Mouse (Mus musculus) 3134 (cell line): Measurements from ENCODE around the gene Efhd1.

Source experiments
- DNase-seq: peaks from one replicate; pipeline ENCODE4 v3.0.0-alpha.2; 2011; ENCODE audit warnings: low spot score; ENCODE audit not compliant: insufficient read length; ENCODE audit errors: extremely low read depth

Gene Efhd1

DNA sequence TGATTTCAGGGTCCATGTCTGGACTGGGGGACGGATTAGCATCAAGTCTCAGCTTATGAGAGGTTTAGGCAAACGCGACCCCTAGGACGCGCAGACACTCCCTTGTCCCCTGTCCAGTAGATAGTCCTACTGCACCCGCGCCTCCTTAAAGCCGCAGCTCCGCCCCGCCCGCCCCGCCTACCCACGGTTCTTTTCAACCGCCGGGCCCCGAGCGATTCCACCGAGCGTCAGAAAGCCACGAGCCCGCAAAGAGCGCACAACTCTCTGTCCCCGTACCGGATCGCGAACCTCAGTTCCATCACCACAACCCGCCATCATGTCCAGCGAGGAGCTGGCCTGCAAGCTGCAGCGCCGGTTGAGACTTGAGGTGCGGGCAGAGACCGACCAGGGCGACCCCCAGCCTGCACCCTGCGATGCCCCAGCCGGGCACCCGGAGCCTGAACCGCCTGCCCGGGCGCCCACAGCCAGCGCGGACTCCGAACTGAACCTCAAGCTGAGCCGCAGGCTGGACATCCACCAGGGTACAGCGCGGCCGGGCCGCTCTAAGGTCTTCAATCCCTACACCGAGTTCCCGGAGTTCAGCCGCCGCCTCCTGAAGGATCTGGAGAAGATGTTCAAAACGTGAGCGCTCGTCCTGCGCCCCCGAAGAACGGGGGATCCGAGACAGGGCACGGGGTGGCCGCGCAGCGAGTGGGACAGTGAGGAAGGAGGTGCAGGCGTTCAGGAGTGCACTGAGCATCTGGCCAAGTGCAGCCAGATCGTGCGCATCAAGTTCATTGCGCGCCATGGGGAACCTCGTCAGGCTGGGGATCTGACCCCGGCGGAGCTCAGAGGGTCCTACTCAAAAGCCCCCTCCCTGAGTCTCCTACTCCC lies at the start of gene Efhd1:
Gene Efhd1, plus strand, starts transcription at position 230 of the 873 bp plus-strand sequence.
- DNase-seq: no peak

DNA sequence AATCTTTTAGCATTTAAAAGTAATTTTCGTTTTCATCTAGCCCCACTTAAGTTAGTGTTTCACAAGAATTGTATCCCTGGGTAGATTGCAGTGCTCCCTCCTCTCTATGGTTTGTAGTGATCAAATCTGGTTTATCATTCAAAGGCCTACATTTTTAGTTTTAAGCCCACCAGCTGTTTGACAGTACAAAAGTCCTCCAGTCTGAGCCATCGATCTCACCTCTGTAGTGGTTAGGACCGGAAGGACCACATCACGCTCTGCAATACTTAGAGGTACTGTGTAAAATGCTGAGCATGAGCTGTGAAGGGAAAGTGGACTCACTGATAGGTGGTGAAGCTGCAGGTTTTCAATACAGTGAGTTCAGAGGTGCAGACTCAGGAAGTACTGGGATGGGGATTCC lies 49.4 kb upstream of the Efhd1 start:
- DNase-seq: no peak

DNA sequence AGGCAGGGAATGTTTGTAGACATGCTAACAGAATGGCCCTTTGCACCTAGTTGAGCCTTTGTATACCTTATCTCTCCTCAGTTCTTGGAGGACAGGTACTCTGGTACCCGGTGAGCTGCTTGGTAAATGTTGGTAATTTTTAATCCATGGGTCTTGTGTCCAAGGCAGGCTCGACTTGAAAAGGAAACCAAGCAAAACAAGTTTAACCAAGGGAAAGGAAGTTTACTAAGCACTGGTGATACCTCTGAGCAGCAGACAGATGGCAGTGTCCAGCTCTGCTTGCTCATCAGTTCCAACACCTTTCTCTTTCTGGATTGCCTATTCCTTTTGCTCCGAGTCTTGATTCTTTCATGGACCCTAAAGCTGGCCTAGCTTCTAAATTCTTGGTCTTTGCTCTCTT lies 46.2 kb upstream of the Efhd1 start:
- no peak for DNase-seq

DNA sequence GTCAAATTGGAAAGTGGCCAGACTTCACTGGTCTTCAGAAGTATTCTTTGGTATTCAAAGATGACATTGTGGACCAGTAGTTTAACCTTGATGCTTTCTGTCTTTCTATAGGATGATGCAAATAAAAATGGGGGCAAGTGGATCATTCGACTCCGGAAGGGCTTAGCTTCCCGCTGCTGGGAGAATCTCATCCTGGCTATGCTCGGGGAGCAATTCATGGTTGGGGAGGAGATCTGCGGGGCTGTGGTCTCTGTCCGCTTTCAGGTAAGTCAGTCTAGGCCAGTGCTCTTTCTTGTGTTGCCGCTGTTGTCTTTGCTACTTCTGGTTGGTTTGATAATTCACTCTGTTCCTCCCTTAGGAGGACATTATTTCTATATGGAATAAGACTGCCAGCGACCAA lies 38.4 kb upstream of the Efhd1 start:
- DNase-seq: no peak

DNA sequence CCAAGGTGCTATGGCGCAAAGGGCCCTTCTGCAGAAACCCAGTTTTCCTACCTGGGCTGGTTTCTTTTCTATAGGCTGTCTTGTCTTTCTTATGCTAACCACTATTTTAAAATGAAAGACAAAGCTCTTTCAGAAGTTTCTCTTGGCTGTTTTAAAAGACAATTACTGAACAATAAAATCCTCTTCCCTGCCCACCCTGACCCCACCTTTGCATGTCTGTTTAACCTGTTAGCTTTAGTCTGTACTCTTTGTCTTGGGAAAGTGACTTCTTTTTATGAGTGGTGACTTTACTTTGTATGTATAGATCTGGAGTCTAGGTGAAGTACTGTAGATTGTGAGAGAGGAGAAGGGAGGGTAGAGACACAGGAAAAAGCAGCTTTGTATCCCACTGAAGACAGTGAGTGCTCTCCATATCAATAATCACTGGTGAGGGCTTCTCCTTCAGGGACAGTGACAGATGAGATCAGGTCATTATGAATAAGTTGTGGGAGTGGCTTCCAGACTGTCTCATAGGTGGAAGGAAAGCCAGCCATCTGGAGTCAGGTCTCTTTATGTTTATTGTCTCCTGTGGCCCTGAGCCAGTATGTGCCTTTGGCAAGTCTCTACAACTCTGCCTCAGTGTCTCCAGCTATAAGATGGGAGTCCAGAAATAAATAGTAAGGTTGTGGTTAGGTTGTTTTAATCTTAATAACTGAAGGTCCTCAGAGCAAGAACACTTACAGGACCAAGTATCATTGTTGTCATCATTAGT lies 37.6 kb upstream of the Efhd1 start:
- DNase-seq: no peak

DNA sequence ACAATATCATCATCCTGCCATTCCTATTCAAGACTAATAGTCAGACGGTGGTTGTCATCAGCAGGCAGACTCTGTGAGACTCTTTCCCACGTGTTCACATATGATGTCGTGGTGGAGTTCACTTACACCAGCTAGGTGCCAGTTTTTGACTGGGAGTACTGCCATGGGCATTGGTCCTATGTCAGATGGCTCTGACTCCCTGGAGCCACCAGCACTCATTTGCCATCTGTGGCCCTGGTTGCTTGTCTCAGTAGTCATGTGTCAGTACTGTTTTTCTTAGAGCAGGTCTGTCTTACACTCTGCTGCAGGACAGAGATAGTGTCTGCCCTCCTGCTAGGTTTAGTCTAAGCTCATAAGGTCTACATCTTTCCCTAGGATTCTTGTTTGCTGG lies 37.0 kb upstream of the Efhd1 start:
- no peak for DNase-seq

DNA sequence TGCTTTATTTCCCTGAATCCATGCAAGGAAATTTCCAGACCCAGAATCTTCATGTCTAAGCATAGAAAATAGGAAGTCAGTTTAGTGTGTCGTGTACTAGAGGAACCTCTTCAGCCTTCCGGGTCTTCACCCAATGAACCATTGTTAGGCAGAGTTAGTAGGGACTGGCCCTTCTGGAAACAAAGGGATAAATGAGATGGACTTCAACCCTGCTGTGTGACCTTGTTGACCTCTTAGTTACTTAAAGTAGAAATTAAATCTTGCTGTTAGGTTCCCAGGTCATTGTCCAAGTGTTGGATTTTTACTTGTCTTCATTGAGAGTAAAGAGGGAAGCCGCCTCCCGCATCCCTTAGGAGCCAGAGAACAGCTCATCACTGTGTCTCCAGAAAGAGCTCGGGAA lies 33.6 kb upstream of the Efhd1 start:
- no peak for DNase-seq

DNA sequence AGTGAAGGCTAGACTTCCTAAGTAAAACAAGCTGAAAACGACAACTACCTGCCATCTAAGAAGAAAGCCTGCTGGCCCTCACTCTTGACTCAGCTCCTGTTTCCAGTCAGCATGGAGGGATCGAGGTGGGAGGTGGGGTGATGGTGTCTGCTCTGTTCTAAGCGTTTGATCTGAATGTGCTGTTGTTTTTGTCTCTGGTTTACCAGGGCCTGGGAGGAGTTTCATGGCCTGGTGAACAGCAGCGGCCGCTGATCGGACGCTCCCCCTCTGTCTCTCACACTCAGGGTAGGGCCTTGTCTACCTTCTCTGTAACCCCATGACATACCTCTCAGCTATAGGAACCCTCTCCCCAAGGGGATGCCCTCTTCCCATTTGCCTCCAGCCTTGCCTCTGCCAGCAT lies 32.0 kb upstream of the Efhd1 start:
- DNase-seq: no peak

DNA sequence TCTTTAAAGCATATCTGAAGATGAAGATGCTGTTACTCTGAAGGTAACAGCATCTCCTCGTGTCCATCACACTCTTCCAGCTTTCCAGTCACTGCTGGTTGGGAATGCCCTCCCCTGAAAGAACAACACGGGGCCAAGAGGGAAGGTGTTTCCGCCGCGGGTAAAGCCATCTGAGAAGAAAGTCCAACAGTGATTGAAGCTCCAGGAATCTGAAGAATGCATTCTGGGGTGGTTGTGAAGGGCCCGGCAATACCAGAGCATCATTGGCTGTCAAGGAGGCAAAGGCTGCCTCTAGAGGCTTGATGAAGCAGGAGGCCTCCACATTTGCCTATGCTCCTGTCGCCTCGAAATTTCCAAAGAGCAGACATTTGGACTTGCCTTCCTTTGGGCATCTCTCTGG lies 25.1 kb upstream of the Efhd1 start:
- no peak for DNase-seq

DNA sequence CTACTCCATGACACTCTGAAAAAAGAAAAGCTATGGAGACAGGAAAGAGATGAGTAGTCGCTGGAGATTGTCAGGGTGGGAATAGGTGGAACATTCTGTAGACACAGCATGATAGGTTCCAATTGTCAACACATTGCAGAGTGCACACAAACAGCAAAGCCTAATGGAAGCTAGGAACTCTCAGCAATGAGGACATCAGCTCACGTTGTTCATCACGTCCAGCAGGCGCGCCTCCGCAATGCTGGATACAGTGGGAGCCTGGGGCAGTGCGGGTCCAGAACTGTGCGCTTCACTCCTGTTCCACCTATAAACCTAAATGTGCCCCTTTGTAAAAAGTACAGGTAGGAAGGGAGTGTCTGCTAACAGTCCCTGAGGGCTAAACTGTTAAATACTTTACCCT lies 21.1 kb upstream of the Efhd1 start:
- no peak for DNase-seq

DNA sequence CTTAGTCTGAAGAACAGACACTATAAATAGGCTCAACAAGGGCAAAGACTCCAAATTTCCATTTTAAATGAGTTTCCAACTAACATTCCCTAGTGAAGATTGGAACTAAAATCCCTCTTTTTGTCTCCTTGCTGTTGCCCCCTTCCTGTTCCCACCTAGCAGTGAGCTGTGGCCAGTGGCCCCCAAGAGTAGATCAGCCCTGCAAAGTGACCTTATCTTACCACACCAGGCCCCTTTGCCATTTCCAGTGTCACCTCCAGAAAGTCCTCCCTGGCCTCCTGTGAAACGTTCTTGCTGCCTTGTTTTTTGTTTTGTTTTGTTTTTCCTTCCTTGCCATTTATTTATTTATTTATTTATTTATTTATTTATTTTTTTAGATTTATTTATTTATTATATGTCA lies 18.7 kb upstream of the Efhd1 start:
- DNase-seq: no peak

DNA sequence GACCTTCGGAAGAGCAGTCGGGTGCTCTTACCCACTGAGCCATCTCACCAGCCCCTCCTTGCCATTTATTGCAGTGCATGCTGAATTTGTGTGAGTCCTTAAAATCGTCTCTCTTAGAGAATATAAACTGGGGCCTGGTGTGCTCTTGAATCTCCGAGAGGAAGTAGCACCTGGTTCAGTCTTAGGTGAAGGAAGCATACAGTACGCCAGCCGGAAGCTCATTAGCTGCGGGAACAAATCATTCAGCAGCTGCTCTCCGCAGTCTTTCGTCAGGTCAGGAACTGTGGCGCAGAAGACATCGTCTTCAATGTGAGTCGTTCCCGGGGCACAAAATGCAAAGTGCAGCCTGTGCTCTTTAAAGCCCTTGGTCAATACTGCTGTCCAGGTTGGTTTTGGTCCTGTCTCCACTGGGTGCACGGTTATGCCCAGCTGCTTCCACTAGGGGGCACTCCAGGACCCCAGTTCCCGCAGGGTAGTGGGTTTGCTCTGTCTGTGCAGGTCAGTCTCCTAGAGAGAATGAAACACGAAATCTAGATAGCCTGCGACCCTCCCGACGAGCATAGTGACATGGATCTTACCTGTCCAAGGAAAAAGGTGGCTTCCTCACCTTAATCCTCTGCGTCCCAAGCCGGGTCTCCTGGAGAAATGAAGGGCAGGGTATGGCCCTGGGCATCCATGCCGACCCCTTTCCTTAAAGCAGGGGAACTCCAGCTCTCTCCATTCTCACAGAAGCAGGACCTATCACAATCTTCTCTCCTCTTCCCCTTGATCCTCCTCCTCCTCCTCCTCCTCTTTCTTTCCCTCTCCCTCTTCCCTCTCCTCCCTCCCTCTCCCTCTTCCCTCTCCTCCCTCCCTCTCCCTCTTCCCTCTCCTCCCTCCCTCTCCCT lies 18.0 kb upstream of the Efhd1 start:
- peak; percentile 53 for DNase-seq

DNA sequence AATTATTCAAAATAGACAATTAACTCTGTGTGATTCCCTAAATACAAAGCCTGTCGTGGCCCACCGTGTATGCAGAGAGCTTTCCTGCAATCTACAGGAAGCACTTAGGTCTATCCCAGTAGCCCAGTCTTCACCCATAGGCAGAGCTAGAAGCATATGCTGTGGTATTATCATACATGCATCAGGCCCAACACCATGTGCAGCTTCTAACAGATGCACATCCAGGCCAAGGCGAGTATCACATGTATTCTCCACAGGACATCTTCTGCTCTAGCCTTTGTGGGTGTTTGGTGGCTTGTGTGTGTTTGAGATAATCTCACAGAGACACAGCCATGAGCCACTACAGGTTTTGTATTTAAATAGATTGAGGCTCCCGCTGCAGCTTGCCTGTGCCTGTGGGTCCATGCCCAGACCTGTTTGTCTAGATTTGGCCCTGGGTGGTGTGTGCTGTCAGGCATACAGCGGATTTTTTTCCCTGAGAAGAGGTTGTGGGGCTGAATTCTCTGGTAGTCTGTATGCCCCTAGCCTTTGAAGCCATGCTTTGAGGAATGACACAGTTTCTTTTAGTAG lies 12.0 kb upstream of the Efhd1 start:
- DNase-seq: no peak

DNA sequence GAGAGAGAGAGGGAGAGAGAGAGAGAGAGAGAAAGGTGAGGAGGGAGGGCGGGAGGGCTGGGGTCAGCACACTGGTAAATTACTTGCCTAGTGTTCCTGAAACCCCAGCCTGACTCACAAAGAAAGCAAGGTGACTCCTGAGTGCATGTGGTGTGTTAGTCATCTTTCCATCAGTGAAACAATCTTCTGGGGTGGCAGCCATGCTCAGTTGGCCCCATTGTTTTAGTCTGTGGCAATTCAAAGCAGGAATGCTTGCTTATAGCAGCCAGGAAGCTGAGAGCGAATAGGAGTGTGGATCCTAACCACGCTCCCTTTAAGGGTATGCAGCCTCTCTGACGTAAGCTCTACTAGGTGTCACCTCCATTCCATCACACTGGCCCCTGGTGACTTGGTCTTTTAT lies 9.0 kb upstream of the Efhd1 start:
- peak; percentile 50 for DNase-seq

DNA sequence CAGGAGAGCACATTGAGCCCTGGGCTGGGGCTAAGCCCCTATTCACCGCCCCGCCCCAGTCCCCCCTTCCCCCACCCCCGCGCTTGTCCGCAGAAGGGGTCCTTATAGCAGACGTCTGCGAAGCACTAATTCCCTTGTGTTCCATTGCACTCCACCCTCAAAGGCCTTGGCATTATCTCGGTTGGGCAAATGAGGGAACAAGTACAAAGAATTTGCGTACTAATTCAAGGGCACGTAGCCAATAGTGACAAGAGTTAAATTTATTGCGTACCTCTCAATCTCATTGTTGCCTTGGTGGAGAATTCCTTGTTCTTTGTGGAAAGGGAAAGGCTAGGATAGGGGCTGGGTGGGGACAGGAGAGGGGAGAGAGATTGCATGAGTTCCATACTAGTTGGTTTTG lies 6.5 kb upstream of the Efhd1 start:
- no peak for DNase-seq

DNA sequence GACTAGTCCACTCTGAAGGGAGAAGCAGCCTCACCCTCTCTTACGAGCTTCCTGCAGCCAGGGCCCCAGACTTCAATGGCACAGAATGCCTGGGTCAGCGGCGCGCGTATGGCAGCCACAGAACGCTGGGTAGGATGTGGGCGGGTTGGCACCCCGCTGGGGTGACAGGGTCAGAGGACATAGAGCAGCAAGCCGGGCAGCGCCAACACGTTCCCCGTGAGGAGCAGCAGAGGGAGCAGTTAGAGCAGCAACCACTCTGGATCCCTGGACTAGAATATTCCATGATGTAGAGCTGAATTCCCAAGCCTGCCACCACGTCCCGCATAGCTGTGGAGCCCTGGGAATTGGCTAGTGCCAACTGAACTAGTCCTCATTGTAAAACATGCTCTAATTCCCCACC lies 5.7 kb upstream of the Efhd1 start:
- DNase-seq: no peak

DNA sequence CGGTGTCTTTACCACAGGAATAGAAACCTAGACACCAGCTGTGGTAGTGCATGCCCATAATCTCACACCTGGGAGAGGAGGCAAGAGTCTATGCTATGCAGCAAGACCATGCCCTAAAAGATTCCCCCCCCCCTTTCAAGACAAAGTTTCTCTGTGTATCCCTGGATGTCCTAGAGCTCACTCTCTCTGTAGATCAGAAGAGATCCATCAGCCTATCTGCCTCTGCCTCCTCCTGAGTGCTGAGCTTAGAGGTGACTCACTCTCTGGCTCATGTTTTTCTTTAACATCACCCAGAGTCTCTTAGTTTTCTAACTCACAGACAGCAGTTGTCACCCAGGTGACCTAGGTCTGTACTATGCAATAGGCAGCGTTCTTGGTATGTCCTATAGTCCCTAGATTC lies 4.8 kb upstream of the Efhd1 start:
- no peak for DNase-seq

DNA sequence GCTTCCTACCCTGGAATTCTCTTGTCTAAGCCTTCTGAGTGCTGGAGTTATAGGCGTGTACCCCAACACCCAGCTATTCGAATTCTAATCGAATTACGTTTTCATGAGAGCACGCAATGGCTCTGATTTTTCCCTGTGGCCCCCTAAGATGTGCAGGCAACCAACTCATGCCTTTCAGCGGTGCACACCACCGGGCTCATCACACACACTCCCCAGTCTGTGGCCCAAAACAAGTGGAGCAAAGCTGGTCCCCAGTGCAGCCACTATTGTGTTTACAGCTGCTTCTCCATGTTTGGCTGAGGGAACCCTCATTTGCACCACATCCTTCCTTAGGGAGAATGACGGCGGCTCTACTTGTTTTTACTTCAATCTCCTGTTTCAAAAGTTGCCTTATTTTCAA lies 906 bp upstream of the Efhd1 start:
- no peak for DNase-seq

DNA sequence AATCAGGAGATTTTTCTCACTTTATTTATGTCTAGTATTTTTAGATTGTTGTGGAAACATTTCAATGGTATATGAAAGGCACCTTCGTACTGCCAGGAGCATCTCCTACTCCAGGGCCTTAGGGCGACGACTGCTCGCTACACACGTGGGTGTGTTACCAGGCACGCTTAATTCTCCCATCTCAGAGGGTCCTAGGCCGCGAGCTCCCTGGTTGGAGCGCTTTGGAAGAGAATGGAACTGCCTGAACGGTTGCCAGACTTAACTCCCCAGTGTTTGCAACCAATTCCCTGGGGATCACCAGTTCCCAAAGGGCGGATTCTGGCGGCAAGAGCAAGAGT lies 398 bp upstream of the Efhd1 start:
- DNase-seq: no peak

DNA sequence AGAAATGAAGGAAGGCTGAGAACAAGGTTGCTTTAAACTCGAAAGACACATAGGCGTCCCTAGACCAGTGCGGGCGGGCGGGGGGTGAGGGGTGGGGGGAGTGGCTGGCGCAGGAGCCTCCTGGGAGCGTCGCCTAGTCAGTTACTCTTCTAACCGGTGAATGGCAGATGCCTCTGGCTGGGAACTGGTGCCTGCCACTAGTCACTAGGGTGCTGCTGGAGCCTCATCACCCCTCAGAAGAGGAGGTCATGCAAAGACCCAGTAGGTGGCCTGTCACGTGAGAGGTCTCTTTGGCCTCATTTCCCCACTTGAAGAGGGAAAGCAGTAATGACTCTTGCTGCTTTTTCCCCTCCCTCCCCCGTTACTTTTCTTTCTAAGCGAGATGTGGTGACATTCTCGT lies 1.0 kb downstream of the Efhd1 start:
- DNase-seq: no peak
